Mouse (Mus musculus): ENCODE results near the gene St8sia6. TPM values are rescaled to one million over a fixed set of nuclear protein-coding genes. Genes with fewer than 3 reads are reported as not detected.

Gene St8sia6
- 2.0 and 3.3 TPM in 2 replicates for polyA plus RNA-seq (2012; rRNA removed)

DNA sequence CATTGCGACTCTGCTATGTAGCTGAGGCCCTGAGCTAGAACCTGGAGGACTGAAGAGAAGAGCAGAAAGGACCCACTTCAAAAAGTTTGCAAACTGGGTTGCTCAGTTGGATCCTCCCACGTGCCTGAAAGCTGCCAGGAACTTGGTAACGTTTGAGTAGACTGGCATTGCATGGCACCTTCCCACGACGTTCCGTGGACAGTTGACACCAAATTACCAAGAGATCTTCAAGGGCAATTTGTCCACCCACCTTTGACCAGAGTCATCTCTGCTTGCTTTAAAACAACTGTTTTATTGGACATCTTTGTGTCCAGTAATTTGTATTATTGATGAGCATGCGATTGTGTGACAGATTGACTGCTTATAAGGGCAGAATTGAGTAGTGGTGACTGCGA lies at the start of gene St8sia6:
St8sia6 (minus strand) TSS at position 96 of the 395 bp plus-strand sequence.
- WGBS, result 49% methylated on average over 8 of the region's 8 CpGs
- H3K4me3 ChIP-seq (ENCODE audit: extremely low read depth, insufficient read depth, insufficient read length), result peak within 1 kb of the TSS; percentile 70
- TF ChIP-seq POLR2A (IDR thresholded peaks at IDR 0.05; ENCODE audit: low read depth, low read length), result no peak
- H3K4me1 ChIP-seq (ENCODE audit: control insufficient read depth, insufficient read depth, insufficient read length), result peaks cover 2% of the 10 kb centered on the region
- H3K27me3 ChIP-seq (ENCODE audit: control insufficient read depth, insufficient read depth, low read length), result no peaks in the 10 kb centered on the region
- DNase-seq (ENCODE audit: low read depth in 1 of 2, low spot score in 2 of 2), result no peak
- H3K36me3 ChIP-seq (ENCODE audit: control insufficient read depth, insufficient read depth, low read length), result no peaks in the 10 kb centered on the region
- peak within 1 kb of the TSS; percentile 67 for H3K27ac ChIP-seq (ENCODE audit: insufficient read depth, low read length)

- H3K27me3 ChIP-seq (ENCODE audit: control insufficient read depth, insufficient read depth, low read length), result no peaks in the 10 kb centered on the region
- WGBS, result 55% methylated on average over 3 of the region's 3 CpGs
- DNase-seq (ENCODE audit: low read depth in 1 of 2, low spot score in 2 of 2), result no peak
- H3K27ac ChIP-seq (ENCODE audit: insufficient read depth, low read length), result no peak overlapping the region
- H3K4me1 ChIP-seq (ENCODE audit: control insufficient read depth, insufficient read depth, insufficient read length), result no peaks in the 10 kb centered on the region
- no peak overlapping the region for H3K4me3 ChIP-seq (ENCODE audit: extremely low read depth, insufficient read depth, insufficient read length)
- no peak for TF ChIP-seq CTCF (IDR thresholded peaks at IDR 0.05; ENCODE audit: extremely low read depth, insufficient read depth, insufficient read length, insufficient replicate concordance)
- no peak for TF ChIP-seq POLR2A (IDR thresholded peaks at IDR 0.05; ENCODE audit: low read depth, low read length)
- no peaks in the 10 kb centered on the region for H3K36me3 ChIP-seq (ENCODE audit: control insufficient read depth, insufficient read depth, low read length)
These were observed 42.4 kb upstream of the St8sia6 start for GRCm38 (mm10) chr2:13836310-13836709.

DNA sequence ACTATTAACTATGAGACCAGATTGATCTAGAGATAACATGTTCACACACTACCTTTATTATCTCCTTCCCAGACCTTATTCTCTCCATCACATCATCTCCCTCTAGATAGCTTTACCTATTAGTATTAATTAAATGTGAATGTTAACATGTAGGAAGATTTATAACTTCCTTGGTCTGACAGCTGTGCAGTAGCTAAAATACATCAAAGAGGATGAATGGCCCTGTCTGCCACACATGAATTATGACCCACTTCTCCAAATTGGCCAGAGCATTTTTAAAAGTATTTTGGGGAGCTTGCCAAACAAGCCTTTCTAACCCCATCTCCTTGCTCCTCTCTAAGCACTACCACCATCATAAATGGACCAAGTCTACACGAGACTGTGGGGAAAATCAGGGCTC lies 41.1 kb upstream of the St8sia6 start:
- no peaks in the 10 kb centered on the region for H3K36me3 ChIP-seq (ENCODE audit: control insufficient read depth, insufficient read depth, low read length)
- no peak overlapping the region for H3K27ac ChIP-seq (ENCODE audit: insufficient read depth, low read length)
- no peak for DNase-seq (ENCODE audit: low read depth in 1 of 2, low spot score in 2 of 2)
- no peaks in the 10 kb centered on the region for H3K27me3 ChIP-seq (ENCODE audit: control insufficient read depth, insufficient read depth, low read length)
- WGBS, result 15% methylated on average over 1 of the region's 1 CpGs
- H3K4me3 ChIP-seq (ENCODE audit: extremely low read depth, insufficient read depth, insufficient read length), result no peak overlapping the region
- H3K4me1 ChIP-seq (ENCODE audit: control insufficient read depth, insufficient read depth, insufficient read length), result no peaks in the 10 kb centered on the region
- TF ChIP-seq CTCF (IDR thresholded peaks at IDR 0.05; ENCODE audit: extremely low read depth, insufficient read depth, insufficient read length, insufficient replicate concordance) (no peak), POLR2A (IDR thresholded peaks at IDR 0.05; ENCODE audit: low read depth, low read length) (no peak)

DNA sequence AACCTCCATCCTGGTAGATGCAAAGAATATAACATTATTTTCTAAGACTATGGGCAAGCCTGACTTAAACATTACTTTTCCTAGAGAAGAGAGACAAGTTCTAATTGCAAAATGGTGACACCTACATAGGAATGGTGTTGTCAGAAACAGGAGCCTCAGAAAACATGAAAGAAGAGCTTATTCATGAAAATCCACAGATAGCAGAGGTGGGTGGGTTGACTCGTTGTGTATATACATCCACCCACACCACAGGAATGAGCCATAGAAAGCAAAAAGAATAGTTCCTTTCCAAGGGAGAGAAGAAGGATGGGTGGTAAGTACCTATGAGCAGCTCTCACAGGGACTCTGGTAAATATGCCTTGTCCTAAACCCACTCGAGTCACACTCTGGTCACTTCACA lies 22.8 kb upstream of the St8sia6 start:
- no peak for DNase-seq (ENCODE audit: low read depth in 1 of 2, low spot score in 2 of 2)
- H3K4me3 ChIP-seq (ENCODE audit: extremely low read depth, insufficient read depth, insufficient read length), result no peak overlapping the region
- H3K27me3 ChIP-seq (ENCODE audit: control insufficient read depth, insufficient read depth, low read length), result no peaks in the 10 kb centered on the region
- TF ChIP-seq CTCF (IDR thresholded peaks at IDR 0.05; ENCODE audit: extremely low read depth, insufficient read depth, insufficient read length, insufficient replicate concordance) (no peak), POLR2A (IDR thresholded peaks at IDR 0.05; ENCODE audit: low read depth, low read length) (no peak)
- no peaks in the 10 kb centered on the region for H3K36me3 ChIP-seq (ENCODE audit: control insufficient read depth, insufficient read depth, low read length)
- 83% methylated on average over 2 of the region's 2 CpGs for WGBS
- H3K27ac ChIP-seq (ENCODE audit: insufficient read depth, low read length), result no peak overlapping the region
- no peaks in the 10 kb centered on the region for H3K4me1 ChIP-seq (ENCODE audit: control insufficient read depth, insufficient read depth, insufficient read length)

DNA sequence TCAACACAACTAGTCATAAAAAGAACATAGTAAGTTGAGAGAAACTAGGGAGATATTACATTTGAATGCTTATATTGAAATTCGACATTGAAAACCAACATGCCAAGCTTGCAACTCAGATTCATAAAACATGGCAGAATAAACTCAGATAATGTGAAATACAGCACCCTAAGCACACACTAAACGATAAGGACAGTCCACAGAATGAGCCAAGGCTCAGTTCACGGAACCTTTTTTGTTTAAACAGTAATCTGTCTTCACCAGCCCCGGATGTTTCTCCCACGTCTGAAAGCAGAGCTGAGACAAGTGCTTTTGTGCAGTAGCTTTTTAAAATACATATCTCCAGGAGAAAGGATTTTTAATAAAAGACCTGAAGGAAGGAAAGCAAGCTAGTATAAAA lies 14.7 kb upstream of the St8sia6 start:
- 78% methylated on average over 5 of the region's 5 CpGs for WGBS
- no peaks in the 10 kb centered on the region for H3K4me1 ChIP-seq (ENCODE audit: control insufficient read depth, insufficient read depth, insufficient read length)
- TF ChIP-seq CTCF (IDR thresholded peaks at IDR 0.05; ENCODE audit: extremely low read depth, insufficient read depth, insufficient read length, insufficient replicate concordance) (no peak), POLR2A (IDR thresholded peaks at IDR 0.05; ENCODE audit: low read depth, low read length) (no peak)

GRCm38 (mm10) chr2:13808008-13808407 lies 14.1 kb upstream of the St8sia6 start:
- H3K4me1 ChIP-seq (ENCODE audit: control insufficient read depth, insufficient read depth, insufficient read length), result no peaks in the 10 kb centered on the region
- TF ChIP-seq CTCF (IDR thresholded peaks at IDR 0.05; ENCODE audit: extremely low read depth, insufficient read depth, insufficient read length, insufficient replicate concordance) (no peak), POLR2A (IDR thresholded peaks at IDR 0.05; ENCODE audit: low read depth, low read length) (no peak)
- no peak overlapping the region for H3K27ac ChIP-seq (ENCODE audit: insufficient read depth, low read length)
- H3K36me3 ChIP-seq (ENCODE audit: control insufficient read depth, insufficient read depth, low read length), result no peaks in the 10 kb centered on the region
- no peak overlapping the region for H3K4me3 ChIP-seq (ENCODE audit: extremely low read depth, insufficient read depth, insufficient read length)
- no peaks in the 10 kb centered on the region for H3K27me3 ChIP-seq (ENCODE audit: control insufficient read depth, insufficient read depth, low read length)
- 83% methylated on average over 4 of the region's 4 CpGs for WGBS
- DNase-seq (ENCODE audit: low read depth in 1 of 2, low spot score in 2 of 2), result no peak

More for the DNA sequence above, 14.7 kb upstream of the St8sia6 start:
- Histone ChIP-seq H3K4me3 (ENCODE audit: extremely low read depth, insufficient read depth, insufficient read length) (no peak overlapping the region), H3K27ac (ENCODE audit: insufficient read depth, low read length) (no peak overlapping the region), H3K36me3 (ENCODE audit: control insufficient read depth, insufficient read depth, low read length) (no peaks in the 10 kb centered on the region), H3K27me3 (ENCODE audit: control insufficient read depth, insufficient read depth, low read length) (no peaks in the 10 kb centered on the region)
- no peak for DNase-seq (ENCODE audit: low read depth in 1 of 2, low spot score in 2 of 2)

- H3K27ac ChIP-seq (ENCODE audit: insufficient read depth, low read length), result no peak overlapping the region
- no peaks in the 10 kb centered on the region for H3K27me3 ChIP-seq (ENCODE audit: control insufficient read depth, insufficient read depth, low read length)
- H3K4me3 ChIP-seq (ENCODE audit: extremely low read depth, insufficient read depth, insufficient read length), result no peak overlapping the region
- 91% methylated on average over 3 of the region's 3 CpGs for WGBS
- no peaks in the 10 kb centered on the region for H3K4me1 ChIP-seq (ENCODE audit: control insufficient read depth, insufficient read depth, insufficient read length)
- DNase-seq (ENCODE audit: low read depth in 1 of 2, low spot score in 2 of 2), result no peak
- no peak for TF ChIP-seq CTCF (IDR thresholded peaks at IDR 0.05; ENCODE audit: extremely low read depth, insufficient read depth, insufficient read length, insufficient replicate concordance)
- no peaks in the 10 kb centered on the region for H3K36me3 ChIP-seq (ENCODE audit: control insufficient read depth, insufficient read depth, low read length)
These were observed 12.3 kb upstream of the St8sia6 start for GRCm38 (mm10) chr2:13806120-13806519.

Measured in spleen, adult 2 months (tissue).